Mouse (Mus musculus): ENCODE measurements around the gene Ggta1.
"Not testable (repeated sequence)": the region's sequence is repeated elsewhere in the genome, so short reads cannot be mapped to it uniquely, and the experiment has no call there.

The Ggta1 gene

DNA sequence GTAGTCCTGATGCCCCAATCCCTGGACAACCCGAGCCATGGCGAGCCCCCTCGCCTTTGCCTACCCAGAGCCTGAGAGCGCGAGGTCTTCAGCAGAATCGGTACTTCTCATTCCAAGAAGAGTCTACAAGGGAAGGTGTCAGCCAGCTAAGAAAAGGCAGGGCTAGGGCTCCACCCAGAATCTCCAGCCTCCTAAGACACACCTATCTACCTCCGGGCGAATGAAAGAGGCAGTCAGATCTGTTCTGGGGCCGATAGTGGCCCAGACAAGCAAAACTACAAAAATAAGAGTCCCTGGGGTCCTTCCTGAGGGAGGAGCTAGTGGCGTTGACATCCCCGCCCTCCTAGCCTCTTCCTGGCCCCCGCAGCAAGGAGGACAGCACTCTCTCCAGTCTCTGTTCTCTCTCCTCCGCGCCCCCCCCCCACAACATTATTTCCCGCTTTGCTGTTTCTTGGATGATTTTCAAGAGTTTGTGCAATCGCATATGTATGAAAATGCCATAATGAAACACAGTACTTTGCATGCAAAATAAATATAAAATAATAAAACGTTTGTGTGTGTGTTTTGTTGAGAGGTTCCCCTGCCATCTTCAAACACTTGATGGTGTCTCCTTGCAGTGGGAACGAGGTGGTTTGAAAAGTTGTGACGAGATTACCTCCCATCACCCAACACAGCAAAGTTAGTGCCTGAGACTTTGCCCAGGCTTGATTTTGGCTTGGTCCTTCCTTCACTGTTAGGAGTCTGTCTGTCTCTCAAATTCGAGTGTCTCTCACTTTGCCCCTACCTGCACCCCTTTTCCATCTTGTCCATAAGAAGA is 1.7 kb downstream of the Ggta1 start:
- DNase-seq (ENCODE audit: low spot score in 2 of 2): peak; percentile 51 to 52

DNA sequence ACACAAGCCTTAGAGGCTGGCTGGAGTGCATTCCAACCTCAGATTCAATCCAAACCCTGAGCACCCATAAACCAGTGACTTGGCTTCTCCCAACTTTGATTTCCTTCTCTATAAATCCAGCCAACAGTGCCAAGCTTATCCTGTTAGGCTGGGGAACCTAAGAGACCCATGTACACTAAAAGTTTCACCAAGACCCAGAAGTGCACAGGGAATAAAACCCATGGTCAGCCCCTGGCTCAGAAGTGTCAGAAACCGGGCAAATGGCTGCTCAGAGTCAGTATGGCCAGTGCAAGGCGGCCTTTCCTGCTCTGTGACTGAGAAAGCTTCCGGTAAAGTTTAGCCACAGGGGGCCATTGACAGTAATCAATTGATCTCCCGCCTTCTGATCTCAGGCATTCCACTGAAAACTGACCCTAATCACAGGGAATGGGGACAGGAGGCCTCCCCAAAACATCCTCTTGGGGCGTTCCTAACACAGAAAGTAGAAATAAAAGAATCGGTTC is 2.6 kb downstream of the Ggta1 start:
- DNase-seq (ENCODE audit: low spot score in 2 of 2): no peak

DNA sequence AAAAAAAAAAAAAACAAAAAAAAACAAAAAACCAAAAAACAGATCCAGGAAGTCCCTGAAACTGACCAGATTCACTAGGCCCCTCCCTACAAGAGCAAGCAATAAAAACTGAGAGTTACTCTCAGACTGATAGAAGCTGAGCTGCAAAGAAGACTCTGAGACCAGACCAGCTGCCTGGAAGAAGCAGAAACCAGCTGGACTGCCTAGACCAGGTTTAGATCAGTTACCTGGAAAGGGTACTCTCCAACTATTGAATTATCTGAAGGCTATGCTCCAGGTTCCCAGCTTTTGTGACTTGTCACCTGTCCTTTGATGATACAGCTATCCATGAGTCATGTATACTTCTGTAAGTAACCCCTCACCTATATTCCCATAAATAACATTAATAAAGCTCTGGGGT is 3.7 kb downstream of the Ggta1 start:
- DNase-seq (ENCODE audit: low spot score in 2 of 2): no peak

DNA sequence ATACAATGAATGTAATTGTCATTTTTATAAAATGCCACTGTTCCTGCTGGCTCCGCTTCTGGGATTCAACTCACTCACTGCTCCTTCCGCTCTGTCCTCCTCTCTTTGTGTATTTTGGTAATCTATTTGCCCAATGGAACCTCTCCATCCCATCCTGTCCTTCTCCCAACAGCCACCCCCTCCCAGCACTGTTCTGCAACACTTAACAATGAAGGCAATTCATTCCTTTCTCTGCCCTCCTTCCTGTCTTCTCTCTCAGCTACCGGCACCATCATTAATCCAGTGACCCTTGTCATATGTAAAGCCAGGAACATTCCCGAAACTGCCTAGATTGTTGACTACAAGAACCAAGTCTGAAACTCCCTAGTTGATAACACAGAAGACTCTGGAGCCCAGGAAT is 4.6 kb downstream of the Ggta1 start:
- DNase-seq (ENCODE audit: low spot score in 2 of 2): no peak

DNA sequence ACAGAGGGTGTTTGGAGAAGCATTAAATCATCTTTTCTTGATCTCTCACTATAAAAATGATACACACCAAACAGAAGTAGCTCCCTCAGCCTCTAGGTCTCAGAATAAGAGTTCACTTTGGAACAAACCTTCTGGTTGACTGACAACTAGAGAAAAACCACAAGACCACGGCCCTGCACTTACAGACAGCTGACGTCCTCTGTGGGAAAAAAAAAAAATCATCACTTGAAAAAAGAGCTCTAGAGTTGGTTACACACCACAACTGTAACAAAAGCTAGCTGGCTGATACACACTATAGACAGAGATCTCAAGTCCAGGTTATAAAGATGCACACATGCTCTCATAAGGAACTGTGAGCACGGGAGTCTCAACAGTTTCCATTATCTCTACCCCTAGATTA is 9.3 kb downstream of the Ggta1 start:
- peak in 1 of 2 experiments; percentile 46 for DNase-seq (ENCODE audit: low spot score in 2 of 2)

DNA sequence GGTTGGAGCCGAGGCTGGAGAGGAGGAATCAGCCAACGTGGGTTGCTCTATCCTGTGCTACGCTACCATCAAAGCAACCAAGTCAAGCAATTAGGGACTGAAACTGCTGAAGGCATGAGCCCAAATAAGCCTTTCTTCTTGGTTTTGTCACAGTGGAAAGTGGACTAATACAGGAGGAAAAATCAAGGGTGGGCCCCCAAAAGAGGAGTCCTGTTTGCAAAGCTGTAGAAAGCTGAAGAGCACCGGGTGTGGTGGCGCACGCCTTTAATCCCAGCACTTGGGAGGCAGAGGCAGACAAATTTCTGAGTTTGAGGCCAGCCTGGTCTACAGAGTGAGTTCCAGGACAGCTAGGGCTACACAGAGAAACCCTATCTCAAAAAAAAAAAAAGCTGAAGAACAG is 10.3 kb downstream of the Ggta1 start:
- DNase-seq (ENCODE audit: low spot score in 2 of 2): not testable (repeated sequence)

DNA sequence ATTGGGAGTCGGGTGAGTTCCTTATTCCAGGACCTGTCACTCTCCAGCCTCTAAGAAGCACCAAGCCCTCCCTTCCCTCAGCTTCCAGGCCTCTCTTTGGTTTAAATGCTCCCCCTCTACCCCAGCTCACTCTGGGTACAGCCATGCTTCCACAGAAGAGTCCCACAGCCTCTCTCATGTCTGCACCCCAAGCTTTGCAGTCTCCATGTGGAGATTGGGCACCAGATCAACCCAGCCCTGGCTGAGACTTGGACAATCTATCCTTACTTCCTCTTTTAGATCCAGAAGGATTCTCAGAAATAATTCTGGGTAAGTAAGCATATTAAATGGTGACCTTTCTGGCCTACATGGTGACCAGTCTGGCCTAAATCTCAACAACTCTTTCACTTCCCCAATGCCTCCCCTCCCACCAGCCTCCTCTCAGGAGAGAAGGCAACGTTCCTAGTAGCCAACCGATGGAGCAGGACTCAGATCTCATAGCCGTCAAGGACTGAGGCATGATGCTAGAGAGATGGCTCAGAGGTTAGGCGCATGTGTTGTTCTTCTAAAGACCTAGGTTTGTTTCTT is 11.5 kb downstream of the Ggta1 start:
- DNase-seq (ENCODE audit: low spot score in 2 of 2): no peak

DNA sequence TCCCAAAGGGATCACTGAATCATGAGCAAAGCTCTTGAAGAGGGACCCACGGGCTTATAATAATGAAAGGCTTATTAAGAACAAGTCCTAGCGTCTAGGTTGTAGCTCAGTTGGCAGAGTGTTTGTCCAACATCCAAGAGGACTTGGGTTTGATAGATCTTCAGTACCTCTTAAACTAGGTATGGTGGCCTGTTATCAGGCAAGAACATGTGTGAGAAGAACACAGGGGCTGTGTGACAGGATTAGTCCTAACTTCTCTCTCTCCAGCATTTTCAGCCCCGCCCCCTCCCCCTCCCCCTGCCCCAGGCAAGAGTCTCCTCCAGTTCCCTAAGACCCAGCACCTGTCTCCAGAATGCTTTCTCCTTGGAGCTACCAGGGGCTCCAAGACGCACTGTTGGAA is 12.2 kb downstream of the Ggta1 start:
- DNase-seq (ENCODE audit: low spot score in 2 of 2): no peak

DNA sequence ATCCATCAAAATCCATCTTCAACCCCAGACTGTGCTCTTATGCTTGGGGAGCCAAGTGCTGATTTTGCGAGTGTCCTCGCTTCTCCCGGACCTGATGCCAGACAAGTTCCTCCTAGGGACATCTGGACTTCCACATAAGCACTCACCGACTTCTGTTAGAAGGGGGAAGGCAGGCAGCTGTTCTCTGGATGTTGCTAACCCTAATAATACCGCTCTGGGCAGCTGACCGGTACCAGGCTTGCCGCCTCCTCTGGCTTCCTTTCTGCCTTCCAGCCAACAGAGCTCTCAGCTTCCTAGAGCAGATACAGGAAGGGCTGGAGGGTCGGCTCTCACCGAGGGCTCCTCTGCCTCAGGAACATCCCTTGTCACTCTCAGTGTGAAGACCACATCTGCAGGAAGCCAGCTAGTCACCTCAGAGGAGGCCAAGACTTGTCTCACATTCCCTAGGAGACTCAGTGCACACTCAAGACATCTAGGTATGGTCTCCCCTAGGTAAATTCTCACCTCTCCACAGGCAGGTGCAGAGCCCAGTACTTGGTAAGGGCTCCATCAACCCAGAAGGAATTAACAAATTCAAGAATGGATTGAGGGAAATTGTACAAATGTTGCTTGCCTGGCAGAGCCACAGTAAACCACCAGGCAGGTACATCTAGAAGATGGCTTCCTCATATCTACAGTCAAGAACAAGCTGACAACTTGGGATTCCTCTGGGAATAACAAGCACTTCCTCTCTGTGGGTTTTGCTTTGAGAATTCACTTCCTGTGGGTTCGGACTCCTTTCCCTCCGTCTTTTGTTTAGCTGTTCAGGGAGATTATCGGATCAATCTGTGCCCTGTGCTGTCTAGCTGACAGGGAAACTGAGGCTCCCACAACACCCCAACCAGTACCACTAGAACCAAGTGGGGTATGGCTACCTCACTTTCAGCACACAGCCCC is 13.1 kb downstream of the Ggta1 start:
- no peak for DNase-seq (ENCODE audit: low spot score in 2 of 2)

DNA sequence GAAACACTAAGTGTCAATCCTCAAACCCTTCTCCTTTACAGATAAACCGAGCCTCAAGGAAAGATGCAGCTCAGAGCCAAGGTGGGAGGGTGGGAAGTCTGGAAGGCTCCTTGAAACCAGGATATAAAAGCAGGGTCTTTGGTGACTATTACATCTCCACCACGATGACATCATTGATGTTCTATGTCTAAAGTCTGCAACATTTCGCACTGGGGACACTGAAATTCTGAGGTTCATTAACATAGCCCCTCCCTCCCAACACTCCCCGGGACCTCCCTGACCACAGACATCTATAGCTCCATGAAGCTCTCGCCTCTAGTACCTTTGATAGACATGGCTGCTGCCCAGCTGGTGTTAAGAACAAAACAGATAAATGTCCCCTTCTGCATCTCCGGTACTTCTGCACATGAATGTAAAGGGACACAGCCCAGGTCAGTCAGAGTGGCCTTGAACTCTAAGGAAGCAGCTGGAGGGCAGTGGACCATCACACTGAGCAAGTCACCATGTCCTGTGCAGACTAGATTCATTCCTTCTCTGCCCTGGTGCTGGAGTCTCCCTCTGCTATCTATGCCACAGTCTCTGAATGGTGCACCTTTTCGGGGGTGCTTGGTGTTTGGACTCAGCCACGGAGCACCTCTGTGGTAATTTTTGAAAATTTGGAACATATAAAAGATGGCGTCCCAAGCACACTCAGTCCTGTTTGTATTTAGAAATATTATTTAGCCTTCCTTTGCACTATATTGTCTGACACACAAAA is 13.9 kb downstream of the Ggta1 start:
- no peak for DNase-seq (ENCODE audit: low spot score in 2 of 2)

DNA sequence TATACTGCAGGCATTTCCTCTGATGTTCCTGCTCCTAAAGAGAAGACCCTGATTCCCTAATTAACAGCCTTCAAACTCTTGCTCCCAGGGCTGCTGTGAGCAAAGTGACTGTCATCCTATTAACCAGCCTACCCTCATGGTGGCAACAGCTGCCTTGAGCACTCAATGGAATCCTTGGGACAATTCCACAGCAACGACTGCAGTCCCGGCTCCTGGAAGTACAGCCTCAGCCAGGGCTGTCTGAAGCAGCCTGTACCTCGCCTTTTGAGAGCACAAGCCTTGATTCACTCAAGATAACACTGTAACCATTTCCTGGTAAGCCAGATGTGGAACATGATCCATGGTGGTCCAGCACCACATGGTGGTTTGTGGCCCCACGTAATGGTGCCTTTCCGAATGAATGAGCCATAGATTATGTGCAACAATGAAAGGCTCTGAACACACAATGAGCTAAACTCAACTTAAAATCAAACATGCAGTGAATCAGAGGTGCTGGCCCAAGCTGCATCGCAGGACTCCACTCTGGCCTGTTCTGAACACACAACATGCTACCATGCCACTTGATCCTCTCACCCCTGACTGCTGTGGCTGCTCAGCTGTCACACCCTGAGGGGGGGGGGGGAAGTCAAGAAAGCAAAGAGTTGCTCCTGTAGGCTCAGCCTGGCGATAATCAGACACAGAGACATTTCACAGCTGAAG is 14.7 kb downstream of the Ggta1 start:
- DNase-seq (ENCODE audit: low spot score in 2 of 2): no peak

DNA sequence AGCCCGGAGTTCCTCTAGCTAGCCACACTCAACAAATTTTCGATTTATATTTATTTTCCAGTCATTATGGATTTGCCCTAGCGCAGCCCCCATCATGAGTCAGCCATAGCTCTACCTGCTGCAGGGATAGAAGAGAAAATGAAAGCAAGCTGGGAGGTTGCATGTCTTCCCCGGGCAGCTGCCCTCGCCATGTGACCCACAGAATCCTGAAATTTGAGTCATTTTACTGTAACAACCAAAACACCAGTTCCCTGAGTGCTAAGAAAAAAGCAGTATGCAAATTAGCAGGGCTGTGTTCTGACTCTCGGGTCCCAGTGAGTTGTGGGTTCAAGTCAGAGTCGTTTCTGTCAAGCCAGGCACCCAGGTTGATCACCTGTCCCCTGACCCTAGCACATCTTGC is 15.6 kb downstream of the Ggta1 start:
- no peak for DNase-seq (ENCODE audit: low spot score in 2 of 2)

DNA sequence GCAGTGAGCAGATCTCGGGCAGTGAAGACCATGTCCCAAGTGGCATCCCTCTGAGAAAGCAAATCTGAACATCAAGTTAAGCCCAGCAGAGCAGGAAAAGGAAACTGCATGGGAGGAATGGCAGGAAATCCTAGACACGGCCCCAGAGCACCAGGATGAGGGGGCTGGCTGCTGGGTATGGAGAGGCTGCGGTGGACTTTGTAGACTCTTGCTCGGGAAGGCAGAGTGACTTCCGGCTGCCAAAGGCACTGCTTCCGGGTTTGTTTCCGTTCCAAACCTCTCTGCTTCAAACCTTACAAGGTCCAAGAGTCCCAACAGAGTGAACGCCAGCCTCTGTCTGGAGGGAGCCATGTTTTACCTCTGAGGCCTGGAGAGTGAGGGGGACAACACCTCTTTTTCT is 16.2 kb downstream of the Ggta1 start:
- DNase-seq (ENCODE audit: low spot score in 2 of 2): no peak

DNA sequence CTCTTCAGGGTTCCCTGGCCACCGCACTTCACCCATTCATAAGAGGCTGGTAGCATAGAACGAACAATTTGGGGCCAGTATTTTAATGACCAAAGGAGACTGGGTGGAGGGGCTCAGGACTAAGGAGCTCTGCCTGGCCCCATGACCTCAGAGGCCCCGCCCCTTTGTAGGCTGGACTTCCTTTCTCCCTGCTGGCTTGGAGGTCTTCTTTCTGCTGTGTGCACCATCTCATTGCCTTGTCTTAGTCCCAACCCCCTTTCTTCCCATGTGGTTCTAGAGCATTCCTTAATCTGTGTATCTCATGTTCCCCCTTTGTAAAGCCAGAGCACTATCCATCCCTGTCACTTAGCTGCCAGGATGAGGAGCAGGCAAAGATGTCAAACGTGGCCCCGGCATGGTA is 16.7 kb downstream of the Ggta1 start:
- no peak for DNase-seq (ENCODE audit: low spot score in 2 of 2)

DNA sequence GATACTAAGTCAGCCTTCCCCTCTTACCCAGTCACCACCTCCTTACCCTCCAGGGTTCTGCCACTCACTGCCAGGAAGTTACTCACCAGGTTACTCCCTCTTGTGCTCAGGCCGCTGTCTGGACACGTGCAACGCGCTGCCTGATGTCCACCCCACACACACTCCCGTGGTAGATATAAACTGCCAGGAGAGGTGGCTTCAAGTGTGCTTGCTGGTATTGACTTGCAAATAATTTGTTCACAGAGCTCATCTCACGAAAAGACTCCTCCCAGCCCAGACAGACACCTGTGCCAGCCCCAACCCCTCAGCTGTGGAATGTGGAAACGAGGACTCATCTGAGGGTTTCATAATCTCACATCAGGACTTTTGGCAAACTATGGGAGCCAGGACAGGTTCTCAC is 17.4 kb downstream of the Ggta1 start:
- DNase-seq (ENCODE audit: low spot score in 2 of 2): no peak

DNA sequence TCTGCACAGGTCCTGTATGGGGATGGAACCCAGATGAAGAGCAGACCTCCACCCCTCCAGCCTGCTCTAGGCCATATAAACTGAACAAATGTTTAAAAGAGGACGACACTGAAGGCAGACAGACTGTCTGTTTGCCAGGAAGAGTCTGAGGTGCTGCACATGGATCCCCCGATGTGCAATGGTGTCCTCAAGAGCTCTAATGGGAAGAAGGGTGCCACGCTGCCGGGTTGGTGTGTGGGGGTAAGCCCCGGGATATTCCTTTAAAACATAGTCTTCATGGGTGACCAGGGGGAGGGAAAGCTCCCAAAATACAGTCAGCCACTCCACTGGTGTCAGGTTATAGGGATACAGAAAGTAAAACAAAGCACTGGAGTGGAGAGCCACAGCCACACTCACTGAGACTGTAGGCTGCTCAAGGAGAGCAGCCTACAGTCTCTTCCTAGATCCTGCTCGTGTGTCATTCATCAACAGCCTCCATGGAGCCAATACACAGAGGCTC is 18.2 kb downstream of the Ggta1 start:
- DNase-seq (ENCODE audit: low spot score in 2 of 2): no peak

DNA sequence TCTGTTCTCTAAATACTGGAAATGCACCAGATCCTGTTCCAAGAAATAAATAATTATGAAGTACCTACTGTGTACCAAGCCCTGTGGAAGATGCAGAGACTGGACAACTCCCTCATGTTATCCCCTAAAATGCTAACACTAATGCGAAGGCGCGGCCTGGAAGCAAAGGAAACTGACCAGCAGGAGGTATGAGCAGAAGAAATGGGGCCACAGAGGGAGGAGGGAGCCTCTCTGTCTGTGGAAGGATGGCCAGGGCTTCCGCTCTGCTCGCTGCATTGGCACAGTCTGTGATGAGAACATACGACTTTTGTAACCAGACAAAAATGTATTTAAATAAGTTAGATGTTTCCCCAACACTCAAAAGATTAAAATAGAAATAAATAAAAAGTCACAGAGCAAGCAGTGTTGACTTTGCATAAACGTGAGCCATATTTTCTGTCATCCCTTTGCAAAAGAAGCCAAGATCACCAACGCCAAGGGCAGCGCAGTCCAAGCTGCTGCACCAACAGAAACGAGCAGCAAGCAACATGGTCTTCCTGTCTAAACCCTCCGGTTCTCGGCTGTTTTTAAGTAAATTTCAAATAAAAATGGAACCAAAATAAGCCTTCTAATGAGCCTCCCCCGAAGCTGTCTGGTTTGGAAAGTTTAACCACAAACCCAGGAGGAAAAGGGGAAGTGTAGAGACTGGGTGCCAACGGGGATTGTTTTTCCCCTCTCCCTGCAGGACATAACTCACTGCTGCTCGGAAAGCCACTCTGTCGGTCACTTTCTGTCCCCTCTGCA is 18.9 kb downstream of the Ggta1 start:
- DNase-seq (ENCODE audit: low spot score in 2 of 2): no peak

DNA sequence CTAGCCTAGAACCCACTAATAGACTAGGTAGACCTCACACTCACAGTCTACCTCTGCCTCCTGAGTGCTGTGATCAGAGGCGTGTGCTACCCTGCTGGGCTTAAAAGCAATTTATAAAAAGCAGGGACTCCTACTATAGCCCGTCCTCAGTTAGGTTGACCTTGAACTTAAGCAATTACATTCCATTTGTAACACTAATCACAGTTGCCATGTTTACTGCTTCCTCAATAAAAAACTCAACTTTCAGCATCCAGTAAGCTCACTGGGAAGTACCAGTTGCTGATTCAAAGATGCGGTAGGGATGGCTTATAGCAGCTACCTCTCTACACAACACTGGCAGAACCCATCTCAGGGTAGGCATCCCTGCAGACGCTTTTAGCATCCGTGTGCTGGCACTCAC is 19.7 kb downstream of the Ggta1 start:
- DNase-seq (ENCODE audit: low spot score in 2 of 2): no peak

DNA sequence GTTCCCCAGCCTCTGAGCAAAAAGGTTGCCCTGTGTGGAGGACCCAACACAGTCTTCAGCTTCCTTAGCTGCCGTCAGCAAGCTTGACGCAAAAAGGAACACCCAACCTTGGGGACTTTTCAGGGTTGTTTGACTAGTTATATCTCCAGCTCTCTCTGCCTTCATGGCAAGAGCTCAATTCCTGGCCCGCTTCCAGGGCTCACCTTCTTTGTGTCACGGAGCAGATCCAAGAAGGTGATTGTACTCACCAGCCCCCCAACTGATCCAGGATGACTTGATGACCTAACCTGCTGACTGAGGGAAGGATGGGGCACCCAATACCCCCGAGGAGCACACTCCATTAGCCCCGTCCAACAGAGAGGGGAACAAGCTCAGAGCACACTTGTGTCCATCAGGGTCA is 21.0 kb downstream of the Ggta1 start:
- DNase-seq (ENCODE audit: low spot score in 2 of 2): no peak

DNA sequence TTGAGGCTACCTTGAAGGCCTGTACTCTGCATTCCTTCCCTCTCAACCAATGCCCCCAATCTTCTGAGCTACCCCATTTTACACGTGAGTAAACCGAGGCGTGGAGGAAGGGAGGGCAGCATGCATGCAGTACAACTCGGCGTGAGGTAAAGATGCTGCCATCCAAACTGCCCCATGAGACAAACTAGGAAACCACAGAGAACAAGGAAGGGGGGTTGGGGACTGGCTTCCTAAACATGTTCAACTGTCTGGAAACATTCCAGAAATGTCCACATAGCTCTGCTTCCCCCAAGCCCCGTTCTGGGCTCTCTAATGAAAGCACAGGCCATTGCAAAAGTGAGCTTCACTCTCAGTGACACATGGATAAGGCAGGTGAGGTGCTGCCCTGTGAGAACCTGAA is 21.6 kb downstream of the Ggta1 start:
- no peak for DNase-seq (ENCODE audit: low spot score in 2 of 2)

Data from thymus, postnatal 10 days (tissue).